Mouse (Mus musculus) forebrain, embryonic 11.5 days (tissue): ENCODE data around the gene Rai14. TPM values are rescaled to one million over a fixed set of nuclear protein-coding genes. Genes with fewer than 3 reads are reported as not detected.

Experiments used
- ATAC-seq: fragments of 200-750 bp; cut with Nextera tagmentation; replicated peaks from 2 replicates; pipeline ENCODE4 v1.8.0; 2017; ENCODE audit warnings: moderate TSS enrichment; ENCODE audit not compliant: low FRiP score
- DNase-seq: peaks from one replicate; pipeline ENCODE4 v3.0.0-alpha.2; 2017; ENCODE audit warnings: low spot score
- H3K27ac ChIP-seq: fragments of 300-500 bp; sonication (generic); 2 replicates; pipeline ENCODE4 v1.5.1; 2014; ENCODE audit warnings: low read depth, low read length
- H3K27me3 ChIP-seq: fragments of 300-500 bp; sonication (generic); 2 replicates; pipeline ENCODE4 v1.6.1; 2014; ENCODE audit warnings: mild to moderate bottlenecking, low read length, mixed read lengths; ENCODE audit not compliant: control insufficient read depth, insufficient read depth
- H3K36me3 ChIP-seq: fragments of 300-500 bp; sonication (generic); 2 replicates; pipeline ENCODE4 v1.6.1; 2014; ENCODE audit warnings: mild to moderate bottlenecking, low read length, moderate library complexity, mixed read lengths; ENCODE audit not compliant: control insufficient read depth, insufficient read depth
- H3K4me1 ChIP-seq: fragments of 300-500 bp; sonication (generic); replicated peaks from 2 replicates; pipeline ENCODE4 v1.6.1; 2014; ENCODE audit warnings: low read length, mixed read lengths; ENCODE audit not compliant: control insufficient read depth, insufficient read depth
- H3K4me2 ChIP-seq: fragments of 300-500 bp; sonication (generic); 2 replicates; pipeline ENCODE4 v1.6.1; 2014; ENCODE audit warnings: low read depth, mild to moderate bottlenecking, low read length, moderate library complexity, mixed read lengths; ENCODE audit not compliant: severe bottlenecking
- H3K4me3 ChIP-seq: fragments of 300-500 bp; sonication (generic); 2 replicates; pipeline ENCODE4 v1.5.1; 2014; ENCODE audit warnings: low read depth, low read length
- H3K9ac ChIP-seq: fragments of 300-500 bp; sonication (generic); 2 replicates; pipeline ENCODE4 v1.6.1; 2014; ENCODE audit warnings: low read length
- H3K9me3 ChIP-seq: fragments of 300-500 bp; sonication (generic); 2 replicates; pipeline ENCODE4 v1.6.1; 2016; ENCODE audit warnings: low read length, mixed read lengths; ENCODE audit not compliant: control insufficient read depth
- WGBS: fragments of 180-500 bp; shearing (Covaris S2); extraction: QIAGEN DNeasy Blood & Tissue Kit; methylation state at CpG from one replicate; pipeline ENCODE4 v1.1.7; 2014; 5-methylcytosine and 5-hydroxymethylcytosine counted together
- polyA plus RNA-seq: library from polyadenylated mRNA; unstranded; fragments of >200 nt; fragmentation: Nextera tagmentation; extraction: Ambion mirVana; gene quantifications from 2 replicates; pipeline ENCODE4 v1.2.1, GENCODE M21; 2014

The Rai14 gene
- polyA plus RNA-seq, 1 experiment from 2014 or later = 61.5 TPM

DNA sequence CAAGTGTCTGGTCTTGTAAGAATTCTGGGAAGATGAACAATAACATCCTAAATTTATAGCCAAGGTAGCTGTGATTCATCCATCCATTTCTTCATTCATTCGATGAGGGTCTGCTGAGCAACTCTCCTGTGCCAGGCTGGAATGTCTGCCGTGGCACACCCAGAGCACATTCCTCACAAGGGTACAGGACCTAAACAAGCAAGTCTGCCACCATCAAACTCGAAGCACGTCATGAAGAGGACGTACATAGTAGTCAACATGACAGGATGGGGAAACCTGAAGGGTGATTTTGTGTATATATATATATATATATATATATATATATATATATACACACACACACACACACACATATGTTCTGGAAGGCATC is 49.9 kb downstream of the Rai14 start:
- no peak for ATAC-seq

DNA sequence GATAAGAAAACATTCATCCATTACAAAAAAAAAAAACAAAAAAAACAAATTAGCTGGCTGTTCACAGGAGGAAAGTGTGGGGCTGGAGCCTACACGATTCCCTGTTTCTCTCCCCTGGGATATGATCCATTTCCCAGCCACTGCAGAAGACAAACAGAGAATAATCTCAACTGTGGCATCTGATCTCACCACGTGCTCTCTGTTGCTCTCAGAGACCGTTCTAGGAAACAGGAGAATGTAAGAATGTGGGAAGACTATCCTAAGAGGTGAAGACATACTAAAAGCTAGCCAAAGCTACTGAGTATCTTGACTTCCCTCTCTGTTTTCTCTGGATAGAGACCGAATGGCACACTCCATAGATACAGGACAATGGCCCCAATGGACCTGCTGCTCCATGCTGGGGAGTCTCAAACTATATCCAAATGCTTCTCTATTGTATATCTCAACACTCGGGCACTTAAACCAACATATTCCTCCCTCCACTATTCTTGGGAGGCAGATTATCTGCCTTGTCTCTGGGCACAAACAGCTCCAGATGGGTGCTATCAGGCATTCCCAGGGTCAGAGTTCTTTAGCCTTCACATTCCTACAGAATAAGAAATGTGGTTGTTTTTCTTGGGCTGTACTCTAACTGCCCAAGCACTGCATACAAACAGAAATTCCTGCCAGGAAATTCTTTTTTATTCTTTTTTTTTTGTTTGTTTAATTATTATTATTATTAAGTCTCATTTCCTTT is 50.5 kb downstream of the Rai14 start:
- WGBS = 77% methylated on average over 5 of the region's 5 CpGs
- Histone ChIP-seq H3K36me3 (no peaks in the 10 kb centered on the region), H3K9ac (no peak overlapping the region), H3K27me3 (no peaks in the 10 kb centered on the region), H3K4me1 (0 out of 2 replicates have a peak, but pooled peaks cover 2% of the 10 kb centered on the region), H3K4me3 (no peak overlapping the region), H3K4me2 (no peak overlapping the region), H3K9me3 (no peaks in the 10 kb centered on the region), H3K27ac (no peak overlapping the region)
- DNase-seq (no peak), ATAC-seq (no peak)

More for the DNA sequence above, 49.9 kb downstream of the Rai14 start:
- DNase-seq = no peak
- no peak overlapping the region for H3K27ac ChIP-seq
- no peak overlapping the region for H3K9ac ChIP-seq
- no peaks in the 10 kb centered on the region for H3K9me3 ChIP-seq
- 0 out of 2 replicates have a peak, but pooled peaks cover 2% of the 10 kb centered on the region for H3K4me1 ChIP-seq
- WGBS = 87% methylated on average over 5 of the region's 5 CpGs
- no peak overlapping the region for H3K4me3 ChIP-seq
- H3K36me3 ChIP-seq = no peaks in the 10 kb centered on the region
- no peak overlapping the region for H3K4me2 ChIP-seq
- no peaks in the 10 kb centered on the region for H3K27me3 ChIP-seq

- peak; percentile 36; the same call in 1 of the 2 replicates for ATAC-seq
Measured at GRCm38 (mm10) chr15:10661961-10662606, 52.3 kb downstream of the Rai14 start.

GRCm38 (mm10) chr15:10658803-10659202 is 55.6 kb downstream of the Rai14 start:
- H3K9ac ChIP-seq = no peak overlapping the region
- H3K27me3 ChIP-seq = no peaks in the 10 kb centered on the region
- ATAC-seq (no peak), DNase-seq (no peak)
- no peak overlapping the region for H3K4me2 ChIP-seq
- no peak overlapping the region for H3K4me3 ChIP-seq
- H3K4me1 ChIP-seq = peaks cover 2% of the 10 kb centered on the region; the same call in 1 of the 2 replicates
- WGBS = 78% methylated on average over 2 of the region's 2 CpGs
- no peaks in the 10 kb centered on the region for H3K9me3 ChIP-seq
- H3K27ac ChIP-seq = no peak overlapping the region
- no peaks in the 10 kb centered on the region for H3K36me3 ChIP-seq

More at GRCm38 (mm10) chr15:10661961-10662606, 52.3 kb downstream of the Rai14 start:
- WGBS = 68% methylated on average over 3 of the region's 3 CpGs
- DNase-seq = no peak
- Histone ChIP-seq H3K27ac (no peak overlapping the region), H3K9me3 (no peaks in the 10 kb centered on the region), H3K27me3 (no peaks in the 10 kb centered on the region), H3K36me3 (no peaks in the 10 kb centered on the region), H3K4me3 (no peak overlapping the region), H3K4me2 (no peak overlapping the region), H3K4me1 (0 out of 2 replicates have a peak, but pooled peaks cover 2% of the 10 kb centered on the region), H3K9ac (no peak overlapping the region)

- WGBS = 61% methylated on average over 5 of the region's 5 CpGs
- H3K27ac ChIP-seq = peak overlapping the region; percentile 53
- H3K36me3 ChIP-seq = no peaks in the 10 kb centered on the region
- no peaks in the 10 kb centered on the region; the same call in 1 of the 2 replicates for H3K4me1 ChIP-seq
- no peak for DNase-seq
- H3K4me2 ChIP-seq = no peak overlapping the region
- H3K4me3 ChIP-seq = no peak overlapping the region
- H3K27me3 ChIP-seq = no peaks in the 10 kb centered on the region
- H3K9ac ChIP-seq = no peak overlapping the region
- H3K9me3 ChIP-seq = no peaks in the 10 kb centered on the region
- ATAC-seq = no peak
Measured at GRCm38 (mm10) chr15:10656146-10656545, 58.3 kb downstream of the Rai14 start.

DNA sequence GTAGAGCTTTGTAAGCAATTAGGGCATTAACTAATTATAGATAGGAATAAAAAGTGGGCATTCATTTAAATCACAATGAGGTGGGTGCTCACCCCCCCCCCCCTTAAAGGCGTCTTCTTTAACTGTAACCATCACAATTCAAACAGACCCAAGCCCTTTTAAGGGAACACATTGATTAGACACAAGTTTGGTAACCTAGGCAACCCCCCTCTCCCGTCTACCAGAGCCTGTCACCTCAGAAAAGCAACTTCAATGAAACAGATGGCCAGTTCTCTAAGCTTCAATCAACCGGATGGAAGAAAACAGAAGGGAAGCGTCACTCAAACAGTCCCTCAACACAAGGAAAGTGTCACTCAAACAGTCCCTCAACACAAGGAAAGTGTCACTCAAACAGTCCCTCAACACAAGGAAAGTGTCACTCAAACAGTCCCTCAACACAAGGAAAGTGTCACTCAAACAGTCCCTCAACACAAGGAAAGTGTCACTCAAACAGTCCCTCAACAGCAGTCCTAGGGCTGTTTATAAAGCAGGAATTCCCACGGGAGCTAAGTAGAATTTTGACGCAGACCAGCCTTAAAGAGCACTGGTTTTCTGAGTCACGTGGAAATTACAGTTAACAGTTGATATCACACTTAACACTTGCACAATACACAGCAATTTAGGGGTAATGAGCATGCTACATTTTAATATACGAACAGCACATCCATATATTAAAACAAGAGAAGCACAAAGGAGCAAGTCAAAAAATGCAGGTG is 59.1 kb downstream of the Rai14 start:
- 29% methylated on average over 8 of the region's 8 CpGs for WGBS

DNA sequence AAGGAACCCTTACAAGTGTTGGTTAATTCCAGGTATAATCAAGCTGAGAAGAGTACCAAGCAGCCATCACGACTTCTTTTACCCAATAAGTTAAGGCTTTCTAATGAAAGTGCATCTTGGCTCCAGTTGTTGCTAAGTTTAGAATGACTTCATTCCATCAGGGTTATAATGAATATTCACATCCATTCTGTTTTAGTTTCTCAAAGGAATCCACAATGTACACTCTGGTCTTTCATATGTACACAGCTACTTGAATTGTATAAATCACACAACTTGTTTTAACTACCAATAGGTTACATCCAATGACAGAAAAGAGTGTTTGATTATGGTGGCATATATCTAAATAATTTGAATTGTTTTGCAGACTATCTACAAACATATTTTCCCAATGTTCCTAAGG is 59.7 kb downstream of the Rai14 start:
- Histone ChIP-seq H3K9ac (no peak overlapping the region), H3K27me3 (no peaks in the 10 kb centered on the region), H3K36me3 (no peaks in the 10 kb centered on the region), H3K27ac (no peak overlapping the region), H3K4me3 (no peak overlapping the region), H3K9me3 (no peaks in the 10 kb centered on the region), H3K4me2 (no peak overlapping the region), H3K4me1 (peaks cover 2% of the 10 kb centered on the region; the same call in 1 of the 2 replicates)
- DNase-seq (no peak), ATAC-seq (peak; percentile 57)
- WGBS = 57% methylated on average over 1 of the region's 1 CpGs

More for the DNA sequence above, 59.1 kb downstream of the Rai14 start:
- Histone ChIP-seq H3K4me3 (no peak overlapping the region), H3K9me3 (no peaks in the 10 kb centered on the region), H3K27me3 (no peaks in the 10 kb centered on the region), H3K4me1 (no peaks in the 10 kb centered on the region; the same call in 1 of the 2 replicates), H3K9ac (no peak overlapping the region), H3K4me2 (no peak overlapping the region), H3K36me3 (no peaks in the 10 kb centered on the region), H3K27ac (peak overlapping the region; percentile 53)
- ATAC-seq (peak; percentile 97), DNase-seq (peak; percentile 72)

GRCm38 (mm10) chr15:10652931-10653475 is 61.4 kb downstream of the Rai14 start:
- H3K27me3 ChIP-seq = no peaks in the 10 kb centered on the region
- peaks cover 9% of the 10 kb centered on the region for H3K4me1 ChIP-seq
- H3K9ac ChIP-seq = no peak overlapping the region
- H3K4me3 ChIP-seq = no peak overlapping the region
- no peak overlapping the region for H3K4me2 ChIP-seq
- WGBS = 91% methylated on average over 2 of the region's 2 CpGs
- no peak overlapping the region for H3K27ac ChIP-seq
- no peak for DNase-seq
- no peaks in the 10 kb centered on the region for H3K9me3 ChIP-seq
- no peak for ATAC-seq
- H3K36me3 ChIP-seq = no peaks in the 10 kb centered on the region
